Mouse (Mus musculus) liver, adult 2 months (tissue): ENCODE data around the gene Map3k1.

Experiments used
- CTCF ChIP-seq: fragments of 200-500 bp; IDR thresholded peaks from 2 replicates; pipeline ENCODE4 v1.5.1; 2011; ENCODE audit warnings: low read depth, low read length, control low read depth
- POLR2A ChIP-seq: fragments of 200-500 bp; IDR thresholded peaks from 2 replicates; pipeline ENCODE4 v1.6.1; 2011; ENCODE audit warnings: low read length, control low read depth; ENCODE audit not compliant: insufficient read depth; ENCODE audit errors: extremely low read depth

DNA sequence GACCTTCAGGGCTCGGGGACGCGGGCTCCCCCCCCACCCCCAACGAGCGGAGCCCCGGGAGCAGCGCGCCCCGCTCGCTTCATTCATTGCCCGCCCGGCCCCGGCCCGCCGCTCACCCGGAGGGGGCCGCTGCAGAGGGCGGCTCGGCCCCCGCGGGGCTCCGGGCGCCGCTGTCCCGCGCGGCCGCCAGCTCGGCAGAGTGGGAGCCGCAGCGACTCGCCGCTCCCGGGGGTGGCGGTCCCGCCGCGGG, 481 bp downstream of the Map3k1 start:
- TF ChIP-seq POLR2A (no peak), CTCF (no peak)
